Mouse (Mus musculus) frontal cortex, postnatal 25 days (tissue): ENCODE measurements around the gene Csrp2.
A peak's percentile ranks its signal among the peaks of the same experiment; 100 is the strongest.

Source experiments
- DNase-seq, 2 experiments: peaks; one replicate each; pipeline ENCODE4 v3.0.0; 2022; ENCODE audit warnings: low spot score in 2 of 2

Csrp2 gene

DNA sequence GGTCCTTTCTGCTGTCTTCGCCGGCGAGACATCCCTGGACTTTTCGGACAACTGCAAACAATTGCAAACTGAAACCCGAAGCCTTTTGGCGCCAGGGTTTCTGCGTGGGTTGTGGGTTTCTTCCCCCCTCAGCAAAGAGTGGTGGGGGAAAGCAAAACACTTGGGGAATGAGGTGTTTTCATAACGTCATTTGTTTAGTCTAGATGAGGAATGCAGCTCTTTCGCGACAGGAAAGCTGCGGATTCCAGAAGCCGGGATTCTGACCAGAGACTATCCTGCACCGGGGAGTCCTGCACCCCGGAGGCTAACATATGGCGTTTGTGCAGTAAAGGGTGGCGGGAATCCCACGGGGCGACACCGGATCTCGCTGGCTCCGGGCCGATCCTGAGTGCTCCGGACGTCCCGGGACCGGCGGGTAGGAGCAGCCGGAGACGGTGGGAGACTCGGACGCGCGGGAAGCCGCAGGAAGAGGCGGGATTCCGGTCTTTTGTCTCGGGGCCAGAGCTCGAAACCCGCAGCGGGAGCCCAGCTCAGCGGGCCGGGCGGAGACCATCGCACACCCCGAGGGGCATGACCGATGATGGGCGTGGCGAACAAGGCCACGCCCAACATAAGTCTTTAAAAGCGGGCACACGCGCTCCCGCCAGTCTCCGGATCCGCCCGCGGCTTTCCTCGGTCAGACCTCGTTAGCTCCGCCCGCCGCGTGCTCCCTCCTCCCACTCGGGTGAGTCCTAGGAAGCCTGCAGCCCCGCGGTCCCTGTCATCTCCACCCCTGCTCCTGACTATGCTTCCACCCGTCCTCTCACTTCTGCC lies at the start of gene Csrp2:
Csrp2 (plus strand) TSS at position 259 of the 813 bp plus-strand sequence.
- peak; percentile 26 to 52 for DNase-seq

DNA sequence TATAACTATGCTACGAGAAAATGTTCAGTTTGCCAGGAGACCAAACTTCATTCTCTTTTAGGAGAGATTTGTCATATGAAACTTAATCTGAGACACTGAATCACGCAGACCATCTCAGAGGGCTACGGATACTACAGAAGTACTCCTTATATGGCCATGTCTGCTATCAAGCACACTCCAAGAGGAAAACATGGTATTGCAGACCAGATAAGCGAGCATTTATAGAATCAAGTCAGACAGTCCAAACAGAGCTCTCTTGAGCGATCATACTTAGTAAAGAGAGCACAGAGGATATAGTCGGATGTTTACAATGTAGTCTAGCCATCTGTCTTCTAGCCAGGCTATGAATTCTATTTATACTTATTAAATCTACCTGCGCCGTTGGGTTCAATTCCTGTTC lies 44.7 kb upstream of the Csrp2 start:
- DNase-seq, result no peak

DNA sequence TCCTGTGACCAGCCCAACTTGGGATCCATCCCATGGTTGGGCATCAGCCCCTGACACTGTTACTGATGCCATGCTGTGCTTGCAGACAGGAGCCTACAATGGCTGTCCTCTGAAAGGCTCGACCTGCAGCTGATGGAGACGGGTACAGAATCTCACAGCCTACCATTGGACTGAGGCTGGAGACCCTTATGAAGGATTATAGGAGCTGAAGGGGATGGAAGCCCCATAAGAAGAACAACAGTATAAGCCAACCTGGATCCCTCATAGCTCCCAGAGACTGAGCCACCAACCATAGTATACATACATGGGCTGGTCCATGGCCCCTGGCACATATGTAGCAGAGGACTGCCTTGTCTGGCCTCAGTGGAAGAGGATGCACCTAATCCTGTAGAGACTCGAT lies 42.6 kb upstream of the Csrp2 start:
- DNase-seq, result no peak

DNA sequence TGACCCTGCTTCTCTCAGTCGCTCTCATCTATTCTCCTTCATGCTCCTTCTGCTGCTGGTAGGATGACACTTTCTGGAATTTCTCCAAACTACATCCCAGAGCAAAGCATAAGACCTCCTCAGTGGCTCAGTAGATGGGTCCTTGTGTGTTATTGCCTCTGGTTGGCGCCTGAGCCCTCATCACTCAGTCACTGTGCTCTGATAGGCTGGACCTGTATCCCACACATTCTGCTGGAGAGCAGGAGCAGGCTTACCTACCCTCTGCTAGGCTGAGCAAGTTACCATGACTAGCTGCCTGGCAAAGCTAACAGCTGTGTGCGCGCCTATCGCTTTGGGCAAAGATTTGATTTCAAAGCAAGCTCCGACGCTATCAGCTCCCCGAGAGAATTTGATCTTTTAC lies 41.7 kb upstream of the Csrp2 start:
- no peak for DNase-seq

DNA sequence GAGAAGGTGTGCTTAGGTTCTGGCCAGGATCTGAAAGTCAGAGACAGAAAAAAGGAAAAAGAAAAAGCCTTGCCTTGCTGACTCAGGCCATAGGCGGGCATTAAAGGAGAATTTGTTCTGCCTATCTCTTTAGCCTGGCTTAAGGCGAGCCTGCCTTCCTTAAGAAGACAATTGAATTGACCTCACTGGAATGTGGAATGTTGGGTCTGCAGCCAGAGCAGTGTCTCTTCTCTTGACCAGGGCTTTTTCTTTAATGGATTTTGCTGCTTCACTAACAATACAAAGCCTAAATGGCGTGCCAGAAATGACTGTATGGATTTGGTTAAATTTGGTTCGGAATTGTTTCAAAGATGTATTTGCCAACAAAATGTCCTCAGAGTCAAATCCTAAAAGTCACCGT lies 40.9 kb upstream of the Csrp2 start:
- DNase-seq, result no peak

DNA sequence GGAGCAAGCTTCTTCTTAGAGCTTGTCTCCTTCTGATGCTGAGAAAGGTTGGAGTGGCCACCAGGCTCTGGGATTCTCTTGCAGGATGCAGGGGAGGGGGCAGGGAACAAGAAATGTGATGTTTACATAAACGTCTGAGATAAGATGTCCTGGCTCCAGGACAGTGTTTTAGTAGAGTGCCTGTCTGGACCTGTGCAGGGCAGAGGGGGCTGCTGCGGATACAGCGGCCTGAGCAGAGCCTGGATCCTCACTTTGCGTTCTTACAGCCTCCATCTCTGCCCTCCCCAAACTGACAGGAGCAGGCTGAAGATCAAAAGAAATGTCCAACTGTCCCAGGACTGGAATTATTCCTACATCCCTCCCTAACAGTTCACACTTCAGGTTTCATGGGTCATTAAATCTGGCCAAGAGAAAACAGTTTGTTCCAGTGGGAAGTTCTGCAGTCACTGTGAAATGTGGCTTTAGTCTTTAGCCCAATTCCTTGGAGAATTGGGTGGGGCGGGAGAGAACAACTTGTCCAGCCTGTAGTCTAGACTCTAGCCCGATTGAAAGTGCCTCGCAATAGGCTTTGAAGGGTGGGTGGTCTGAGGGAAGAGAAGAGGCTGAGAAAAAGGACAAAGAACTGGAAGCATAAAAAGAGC lies 40.0 kb upstream of the Csrp2 start:
- DNase-seq, result no peak

DNA sequence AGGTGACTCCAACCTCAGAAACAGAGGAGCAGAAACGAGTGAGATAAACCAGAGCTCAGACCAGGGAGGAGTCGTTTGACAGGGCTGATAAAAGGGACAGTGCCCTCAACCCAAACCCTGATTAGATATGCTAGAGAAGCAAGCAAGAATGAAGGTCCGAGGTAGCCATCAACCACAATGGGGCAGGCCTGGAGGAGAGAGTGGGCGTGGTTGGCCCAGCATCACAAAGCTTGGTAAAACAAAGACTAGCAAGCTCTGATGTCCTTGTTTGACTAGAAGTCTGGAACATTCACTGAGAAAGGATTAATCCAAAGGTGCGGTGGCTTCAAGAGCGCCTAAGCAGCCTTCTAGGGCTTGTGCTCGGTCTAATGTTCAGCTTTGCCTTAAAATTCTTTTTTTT lies 38.2 kb upstream of the Csrp2 start:
- no peak for DNase-seq

DNA sequence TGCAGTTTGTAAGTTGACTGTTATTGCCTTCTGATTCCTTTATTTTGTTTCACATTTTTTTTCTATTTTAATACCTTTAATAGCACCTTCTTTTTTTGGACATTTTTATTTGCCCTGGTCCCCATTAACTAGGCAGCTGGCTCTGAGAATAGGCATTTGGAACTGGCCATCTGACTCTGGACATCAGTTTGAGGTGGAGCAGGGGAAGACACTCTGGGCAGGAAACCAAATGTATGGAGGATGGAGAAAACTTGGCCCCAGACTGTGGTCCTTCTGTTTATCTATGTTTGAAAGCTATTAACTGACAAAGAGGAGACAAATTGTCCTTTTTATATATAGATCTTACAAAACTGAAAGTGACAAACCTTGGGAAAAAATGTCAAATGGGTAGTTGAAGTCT lies 36.9 kb upstream of the Csrp2 start:
- no peak for DNase-seq

DNA sequence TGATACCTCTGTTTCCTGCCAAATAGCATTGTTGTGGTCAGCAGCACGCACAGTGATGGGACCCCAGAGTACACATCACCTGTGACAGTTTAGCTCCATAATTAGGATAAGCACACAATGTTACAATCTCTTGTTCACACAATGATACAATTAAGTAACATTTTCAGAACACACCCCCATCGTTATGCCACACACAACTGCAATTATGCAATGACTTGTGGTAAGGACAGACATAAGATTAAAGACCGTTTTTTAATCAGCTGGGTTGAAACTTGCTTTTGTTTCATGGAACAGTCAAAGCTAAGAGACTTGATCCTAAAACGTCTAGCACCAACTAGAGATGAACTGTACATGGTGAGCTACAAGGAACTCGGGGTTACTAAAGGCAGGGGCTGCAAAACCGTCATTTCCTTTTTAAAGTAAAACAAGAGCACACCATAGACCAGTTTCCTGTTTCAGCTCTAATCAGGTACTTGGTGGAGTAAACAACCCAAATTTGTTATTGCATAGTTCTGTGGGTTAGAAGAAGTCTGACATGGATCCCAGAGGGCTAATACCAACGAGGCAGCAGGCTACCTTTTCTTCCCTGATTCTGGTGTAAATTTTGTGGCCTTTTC lies 28.8 kb upstream of the Csrp2 start:
- DNase-seq, result no peak

DNA sequence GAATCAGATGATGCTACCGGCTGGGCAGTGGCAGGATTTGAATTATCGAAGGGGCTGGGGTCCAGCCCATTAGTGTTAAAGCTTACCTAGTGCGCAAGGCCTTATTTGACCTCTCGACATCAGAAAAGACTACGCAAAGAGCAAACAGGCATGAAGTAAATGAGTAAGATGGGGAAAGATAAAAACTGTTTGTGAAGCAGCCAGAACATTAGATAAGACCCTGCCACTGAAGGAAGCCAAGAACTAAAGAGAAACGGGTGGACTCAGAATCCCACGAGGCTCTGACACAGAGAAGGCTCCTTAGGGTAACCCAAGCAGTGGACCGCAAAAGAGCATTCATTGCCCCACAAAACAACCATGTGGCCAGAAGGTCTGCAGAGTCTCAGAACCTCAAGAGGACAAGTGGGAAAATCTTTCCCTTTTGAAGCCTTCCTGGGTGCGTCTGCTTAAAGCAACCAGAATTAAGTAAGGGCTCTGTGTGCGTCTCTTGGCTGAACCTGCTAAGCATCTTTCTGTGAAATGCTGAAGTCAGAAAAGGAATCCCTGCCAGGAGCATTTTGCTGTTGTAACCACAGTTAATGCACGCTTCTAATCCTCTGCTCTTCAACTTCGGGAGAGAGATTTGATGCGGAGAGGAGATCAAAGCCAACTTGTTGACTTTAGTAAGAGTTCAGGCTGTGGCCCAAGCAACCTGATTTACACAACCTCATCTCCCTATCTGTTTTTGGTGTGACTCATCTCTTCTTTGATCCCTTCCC lies 19.7 kb upstream of the Csrp2 start:
- DNase-seq, result no peak

DNA sequence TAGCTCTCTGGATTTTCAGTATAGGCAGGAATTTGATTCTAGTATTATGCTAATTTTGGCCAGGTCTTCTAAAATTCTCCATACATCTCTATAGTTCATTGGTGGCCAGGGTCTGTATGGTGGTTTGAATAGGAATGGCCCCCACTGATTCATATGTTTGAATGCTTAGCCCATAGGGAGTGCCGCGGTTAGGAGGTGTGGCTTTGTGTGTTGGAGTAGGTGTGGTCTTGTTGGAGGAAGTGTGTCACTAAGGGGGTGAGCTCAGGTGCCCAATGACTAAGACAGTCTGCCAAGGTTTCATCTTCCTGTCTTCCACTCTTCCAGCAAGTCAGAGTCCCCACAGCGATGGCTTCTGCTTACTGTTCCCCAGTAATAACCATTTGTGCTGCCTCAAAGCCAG lies 15.7 kb upstream of the Csrp2 start:
- no peak for DNase-seq

DNA sequence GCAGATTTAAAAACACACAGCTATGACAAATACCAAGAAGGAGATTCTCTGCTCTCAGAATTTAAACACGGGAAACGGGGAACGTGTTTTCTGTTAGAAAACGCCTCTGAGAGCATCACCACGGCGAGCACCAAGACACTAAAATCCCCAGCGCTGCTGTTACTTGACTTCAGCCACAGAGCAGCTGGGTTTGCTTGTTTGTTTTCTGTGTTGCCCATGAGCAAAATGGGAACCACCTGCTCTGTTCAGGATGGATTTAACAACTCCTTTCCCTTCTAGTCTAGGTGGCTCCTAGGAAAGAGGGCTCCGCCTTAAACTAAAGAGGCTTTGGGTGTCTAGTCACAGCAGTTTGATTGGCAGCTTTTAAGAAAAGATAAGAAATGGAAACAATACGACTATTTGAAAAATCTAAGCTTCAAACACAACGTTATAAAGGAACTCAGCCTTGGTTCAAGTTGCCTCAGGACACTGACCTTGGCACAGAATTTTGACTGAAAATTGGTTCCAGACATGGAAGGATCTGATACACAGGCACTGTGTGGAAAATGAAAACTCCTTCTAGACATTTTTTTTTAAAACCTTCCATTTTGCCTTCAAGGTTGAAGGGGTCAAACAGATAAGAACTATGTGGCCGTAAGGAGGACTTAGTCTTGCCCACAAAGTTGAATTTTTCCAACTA lies 2.8 kb upstream of the Csrp2 start:
- no peak for DNase-seq

DNA sequence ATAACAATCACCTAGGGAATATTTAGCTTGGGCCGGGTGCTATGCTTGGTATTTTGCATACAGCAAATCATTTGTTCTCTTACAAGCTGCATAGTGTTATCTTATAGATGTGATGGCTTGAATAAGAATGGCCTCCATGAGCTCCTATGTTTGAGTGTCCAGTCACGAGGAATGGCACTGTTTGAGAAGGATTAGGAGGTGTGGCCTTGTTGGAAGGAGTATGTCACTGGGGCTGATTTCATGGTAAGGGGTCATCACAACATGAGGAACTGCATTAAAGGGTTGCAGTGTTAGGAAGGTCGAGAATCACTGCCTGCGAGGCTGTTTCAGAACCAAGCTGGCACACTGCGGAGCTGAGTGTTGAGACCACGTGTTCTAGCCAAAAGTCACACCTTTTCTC lies 2.1 kb upstream of the Csrp2 start:
- no peak for DNase-seq

DNA sequence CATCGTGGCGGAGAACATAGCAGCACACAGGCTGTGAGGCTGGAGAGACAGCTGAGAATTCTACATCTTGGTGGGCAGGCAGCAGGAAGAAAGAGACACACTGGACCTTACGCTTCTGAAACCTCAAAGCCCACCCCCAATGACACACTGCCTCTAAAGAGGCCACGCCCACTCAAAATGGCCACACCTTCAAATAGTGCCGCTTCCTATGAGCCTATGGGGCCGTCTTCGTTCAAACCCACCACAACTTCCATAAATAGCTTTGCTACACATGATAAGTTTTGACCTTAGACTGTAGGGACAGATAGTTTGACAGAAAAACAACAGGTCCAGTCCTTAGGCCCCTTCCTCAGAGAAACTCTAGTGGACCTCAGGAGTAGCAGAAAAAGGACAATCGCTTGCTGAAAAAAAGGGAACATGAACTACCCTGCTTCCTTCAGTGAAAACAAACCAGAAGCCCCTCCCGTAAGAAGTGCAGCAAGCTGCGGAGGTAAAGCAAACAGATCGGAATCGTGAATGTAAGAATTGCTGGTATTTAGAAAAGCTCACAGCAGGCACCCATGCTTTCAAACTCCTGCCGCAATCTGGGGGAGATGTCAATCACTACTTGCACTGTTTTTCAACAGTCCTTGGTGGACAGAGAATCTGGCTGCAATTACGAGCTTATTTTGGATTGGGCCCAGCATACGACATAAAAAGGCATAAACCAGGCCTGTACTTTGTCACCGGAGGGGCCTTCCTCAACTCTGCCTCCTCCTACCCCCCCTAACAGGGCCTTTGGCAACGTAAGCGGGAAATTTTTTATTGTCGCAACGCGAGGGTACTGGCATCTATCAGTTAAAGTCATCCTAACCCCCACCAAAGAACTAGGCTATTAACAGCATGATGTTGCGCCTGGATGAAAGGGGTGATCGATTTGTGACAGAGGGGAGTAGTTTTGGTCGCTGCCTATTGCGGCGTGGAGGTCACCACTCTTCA lies 886 bp upstream of the Csrp2 start:
- DNase-seq, result no peak

DNA sequence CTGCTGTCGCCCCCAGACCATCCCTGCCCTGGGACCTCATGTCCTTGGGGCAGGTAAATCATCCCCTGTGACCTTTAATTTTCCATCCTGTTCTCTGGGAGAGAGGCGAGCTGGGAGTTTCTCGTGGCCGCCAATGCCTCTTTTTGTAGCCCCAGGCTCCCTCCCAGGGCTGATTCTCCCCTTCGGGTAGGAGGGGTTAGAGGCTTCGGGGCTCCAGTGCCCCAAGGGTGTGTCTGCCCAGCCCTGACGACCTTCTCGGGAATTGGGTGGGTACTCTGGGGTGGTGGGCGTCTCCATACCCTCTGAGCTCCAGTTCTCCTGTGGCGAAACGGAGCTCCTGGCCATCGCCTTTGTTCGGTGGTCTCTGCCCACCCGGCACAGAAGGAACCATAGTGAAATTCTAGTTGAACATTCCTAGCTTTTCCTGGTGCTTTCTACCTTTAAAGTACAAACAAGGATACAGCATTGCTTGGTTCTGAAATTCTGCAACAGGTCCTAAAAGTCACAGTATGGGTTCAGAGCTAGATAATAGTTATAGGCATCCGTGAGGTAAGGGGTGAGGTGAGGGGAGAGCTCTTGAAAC lies 870 bp downstream of the Csrp2 start:
- DNase-seq, result no peak

DNA sequence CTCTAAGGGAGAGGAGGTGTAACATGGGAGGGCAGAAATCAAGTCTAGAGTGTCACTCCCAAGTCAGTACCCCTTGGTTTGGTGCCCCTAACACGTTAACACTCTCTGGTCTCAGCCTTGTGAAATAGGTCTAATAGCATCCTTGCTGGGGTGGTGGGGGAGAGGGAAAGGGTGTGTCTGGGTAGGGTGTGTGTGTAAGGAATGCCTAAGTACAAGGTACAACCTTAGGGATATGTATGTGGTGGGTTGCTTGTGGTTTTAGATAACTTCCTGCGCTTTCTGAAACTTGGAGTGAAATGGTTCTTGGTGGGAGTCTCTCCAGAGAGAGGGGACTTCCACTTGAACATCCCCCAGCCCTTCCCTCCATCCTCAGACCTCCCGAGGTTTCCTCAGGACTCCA lies 2.3 kb downstream of the Csrp2 start:
- DNase-seq, result no peak

DNA sequence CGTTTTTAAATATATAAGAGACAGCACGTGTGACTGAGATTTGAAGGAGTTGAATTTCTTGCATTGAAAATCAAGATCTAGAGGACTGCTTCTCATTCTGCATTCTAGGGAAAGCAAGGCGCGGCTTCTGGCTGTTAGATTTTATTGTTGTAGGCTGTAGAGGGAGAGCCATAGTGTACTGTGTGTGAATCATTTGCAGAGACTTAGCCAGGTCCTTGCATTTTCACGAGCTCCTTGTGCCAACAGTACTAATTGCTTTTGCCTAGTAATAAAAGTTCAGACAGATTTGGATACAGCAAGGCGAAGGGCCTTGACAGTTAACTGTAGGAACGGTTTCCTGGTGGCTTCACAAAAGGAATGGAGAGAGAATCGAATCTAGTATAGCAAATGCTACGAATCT lies 3.0 kb downstream of the Csrp2 start:
- no peak for DNase-seq

DNA sequence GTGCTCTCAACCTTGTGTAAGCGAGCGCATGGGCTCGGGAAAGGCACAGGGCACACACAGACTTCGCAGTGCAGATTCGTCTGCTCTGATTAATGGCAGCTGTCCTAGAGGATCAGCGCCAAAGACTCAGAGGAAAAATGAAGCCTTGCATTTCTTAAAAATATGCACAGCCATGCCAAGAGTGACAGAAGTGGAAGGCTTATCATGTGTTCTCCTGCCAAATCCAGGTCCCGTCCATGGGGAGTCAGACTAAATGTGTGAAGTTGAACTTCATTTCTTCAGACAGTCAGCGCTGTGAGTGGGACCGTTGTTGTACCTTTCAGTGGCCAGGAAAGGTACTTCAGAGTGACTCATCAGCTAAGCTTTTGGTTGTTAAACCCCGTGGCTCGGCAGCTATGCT lies 7.9 kb downstream of the Csrp2 start:
- no peak for DNase-seq

DNA sequence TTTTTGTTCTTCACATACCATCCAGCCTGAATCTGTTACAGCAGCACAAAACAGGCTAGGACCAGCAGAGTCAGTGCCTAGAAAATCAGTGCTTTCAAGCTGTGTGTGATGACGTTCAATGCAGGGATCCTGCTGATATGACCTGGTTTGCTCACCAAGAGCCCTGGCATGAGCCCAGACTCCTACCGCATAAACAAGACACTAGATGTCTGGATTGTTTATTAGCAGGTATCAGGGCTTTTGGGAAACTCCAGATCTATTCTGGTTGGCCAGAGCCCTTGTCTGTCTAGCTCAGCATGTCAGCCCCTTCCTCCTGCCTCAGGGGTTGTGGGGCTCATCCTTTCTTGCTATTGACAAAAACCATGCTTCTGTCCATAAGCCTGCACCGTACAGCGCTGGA lies 10.2 kb downstream of the Csrp2 start:
- DNase-seq, result no peak

DNA sequence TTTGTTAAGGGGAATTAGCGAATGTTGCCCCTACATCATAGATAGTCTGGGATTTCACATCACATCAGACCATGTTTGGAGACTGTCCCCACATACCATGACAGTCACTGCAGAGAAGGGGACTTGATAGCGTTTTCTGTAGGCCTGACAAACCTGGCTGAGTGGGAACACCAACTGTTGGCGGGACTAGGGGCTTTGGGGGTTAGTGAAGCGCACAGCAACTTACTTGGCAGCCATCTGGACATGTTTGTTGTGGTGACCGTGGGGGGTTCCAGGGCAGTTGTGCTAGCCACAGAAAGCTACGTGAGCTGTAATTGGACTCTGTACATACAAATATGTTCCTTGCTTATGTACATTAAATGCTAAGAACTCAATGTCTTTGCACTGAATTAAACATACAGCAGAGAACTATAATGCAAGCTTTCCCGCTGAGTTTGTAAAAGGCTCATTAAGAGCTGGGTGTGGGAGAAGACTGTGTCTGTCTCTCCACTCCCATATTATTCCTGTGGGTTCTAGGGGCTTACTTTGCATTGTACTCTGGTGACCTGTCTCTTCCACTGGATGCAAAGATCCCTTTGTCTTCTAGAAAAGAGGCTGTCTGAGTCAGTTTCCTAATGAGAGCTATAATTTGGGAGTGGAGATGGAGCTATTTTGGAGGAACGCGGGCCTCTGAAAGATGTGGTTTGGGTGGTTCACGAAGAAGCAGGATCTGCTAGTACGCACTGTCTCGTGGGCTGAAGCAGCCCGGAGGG lies 11.7 kb downstream of the Csrp2 start:
- DNase-seq, result no peak
